Mouse (Mus musculus): ENCODE results near the gene F11r. TPM values are rescaled to one million over a fixed set of nuclear protein-coding genes. Genes with fewer than 3 reads are reported as not detected.
A peak's percentile ranks its signal among the peaks of the same experiment; 100 is the strongest.

Gene F11r
- polyA plus RNA-seq, 1 experiment from 2014 or later, result 26.7 TPM

DNA sequence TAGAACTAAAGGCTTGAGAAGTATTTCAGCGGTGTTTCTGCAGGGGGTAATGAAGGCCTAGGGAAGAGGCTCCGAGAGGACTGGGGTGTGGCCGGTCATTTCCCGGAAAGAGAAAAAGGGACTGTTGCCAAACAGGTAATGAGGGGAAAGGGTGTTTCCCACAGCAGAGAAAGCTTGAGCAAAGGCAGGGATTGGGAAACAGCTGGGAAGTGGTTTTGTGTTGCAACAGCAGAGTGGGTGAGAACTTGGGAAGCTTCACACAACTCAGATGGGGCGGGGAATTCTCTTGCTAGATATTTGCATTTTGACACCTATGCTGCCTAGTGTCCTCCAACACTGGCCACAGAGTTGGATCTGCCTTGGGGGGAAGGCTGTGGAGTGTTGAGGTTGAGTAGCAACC, 15.6 kb downstream of the F11r start:
- no peak for ATAC-seq (ENCODE audit: insufficient number of reproducible peaks, low FRiP score, low TSS enrichment, low read depth)
- H3K36me3 ChIP-seq (ENCODE audit: control insufficient read depth, insufficient read depth, low read length), result no peaks in the 10 kb centered on the region

DNA sequence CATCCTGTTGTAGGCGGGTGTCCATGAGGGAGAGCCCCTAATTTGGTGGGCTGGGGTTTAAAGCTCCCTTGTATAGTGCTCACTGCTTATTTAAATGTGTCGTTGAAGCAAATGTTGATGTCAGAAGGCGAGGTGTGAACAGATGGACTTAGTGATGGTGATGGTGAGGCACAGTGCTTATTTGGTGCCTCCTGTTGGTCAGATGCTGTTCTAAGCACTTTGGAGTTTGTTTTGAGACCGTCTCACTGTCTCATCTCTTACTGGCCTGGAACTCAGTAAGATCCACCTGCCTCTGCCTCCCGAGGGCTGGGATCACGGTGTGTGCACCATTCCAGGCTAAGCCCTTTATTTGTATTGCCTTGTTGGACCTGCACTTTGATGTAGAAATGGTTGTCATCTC, 17.6 kb downstream of the F11r start:
- DNase-seq (ENCODE audit: low spot score) (no peak), ATAC-seq (ENCODE audit: insufficient number of reproducible peaks, low FRiP score, low TSS enrichment, low read depth) (no peak)
- WGBS, result 77% methylated on average over 6 of the region's 6 CpGs
- no peak overlapping the region for H3K4me2 ChIP-seq (ENCODE audit: low read depth, severe bottlenecking)
- no peak overlapping the region for H3K9ac ChIP-seq (ENCODE audit: low read length)
- H3K4me3 ChIP-seq (ENCODE audit: low read depth, low read length), result no peak overlapping the region
- H3K9me3 ChIP-seq (ENCODE audit: control insufficient read depth, low read length), result no peaks in the 10 kb centered on the region
- no peaks in the 10 kb centered on the region for H3K36me3 ChIP-seq (ENCODE audit: control insufficient read depth, insufficient read depth, low read length)
- no peak overlapping the region for H3K27ac ChIP-seq (replicated peaks; ENCODE audit: low read depth, low read length)
- 0 out of 2 replicates have a peak, but pooled peaks cover 3% of the 10 kb centered on the region for H3K4me1 ChIP-seq (ENCODE audit: control insufficient read depth, insufficient read depth, low read length)
- H3K27me3 ChIP-seq (ENCODE audit: control insufficient read depth, insufficient read depth, low read length), result no peaks in the 10 kb centered on the region

More for the DNA sequence above, 15.6 kb downstream of the F11r start:
- 75% methylated on average over 5 of the region's 5 CpGs for WGBS
- Histone ChIP-seq H3K9me3 (ENCODE audit: control insufficient read depth, low read length) (no peaks in the 10 kb centered on the region), H3K4me1 (ENCODE audit: control insufficient read depth, insufficient read depth, low read length) (no peaks in the 10 kb centered on the region), H3K4me2 (ENCODE audit: low read depth, severe bottlenecking) (no peak overlapping the region), H3K9ac (ENCODE audit: low read length) (no peak overlapping the region), H3K27ac (replicated peaks; ENCODE audit: low read depth, low read length) (no peak overlapping the region), H3K27me3 (ENCODE audit: control insufficient read depth, insufficient read depth, low read length) (no peaks in the 10 kb centered on the region), H3K4me3 (ENCODE audit: low read depth, low read length) (no peak overlapping the region)
- no peak for DNase-seq (ENCODE audit: low spot score)

DNA sequence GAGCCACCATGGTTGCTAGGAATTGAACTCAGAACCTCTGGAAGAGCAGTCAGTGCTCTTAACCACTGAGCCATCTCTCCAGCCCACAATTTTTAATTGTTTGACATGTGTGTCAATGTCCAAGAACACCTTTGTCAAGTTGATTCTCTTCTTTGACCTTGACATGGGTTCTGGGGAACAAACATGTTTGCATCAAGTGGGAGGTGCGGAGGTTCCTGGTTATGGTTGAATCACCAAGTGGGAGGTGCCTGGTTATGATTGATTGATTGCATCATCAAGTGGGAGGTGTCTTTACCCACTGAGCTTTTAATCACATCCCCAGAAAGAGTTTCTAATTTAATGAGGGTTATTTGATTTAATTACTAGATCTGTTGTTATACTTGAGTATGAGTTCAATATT, 20.2 kb downstream of the F11r start:
- Histone ChIP-seq H3K9me3 (ENCODE audit: control insufficient read depth, low read length) (no peaks in the 10 kb centered on the region), H3K4me1 (ENCODE audit: control insufficient read depth, insufficient read depth, low read length) (0 out of 2 replicates have a peak, but pooled peaks cover 3% of the 10 kb centered on the region), H3K27ac (replicated peaks; ENCODE audit: low read depth, low read length) (no peak overlapping the region), H3K4me2 (ENCODE audit: low read depth, severe bottlenecking) (no peak overlapping the region), H3K36me3 (ENCODE audit: control insufficient read depth, insufficient read depth, low read length) (no peaks in the 10 kb centered on the region), H3K27me3 (ENCODE audit: control insufficient read depth, insufficient read depth, low read length) (no peaks in the 10 kb centered on the region), H3K9ac (ENCODE audit: low read length) (no peak overlapping the region), H3K4me3 (ENCODE audit: low read depth, low read length) (no peak overlapping the region)
- DNase-seq (ENCODE audit: low spot score) (no peak), ATAC-seq (ENCODE audit: insufficient number of reproducible peaks, low FRiP score, low TSS enrichment, low read depth) (no peak)
- 93% methylated on average over 1 of the region's 1 CpGs for WGBS

DNA sequence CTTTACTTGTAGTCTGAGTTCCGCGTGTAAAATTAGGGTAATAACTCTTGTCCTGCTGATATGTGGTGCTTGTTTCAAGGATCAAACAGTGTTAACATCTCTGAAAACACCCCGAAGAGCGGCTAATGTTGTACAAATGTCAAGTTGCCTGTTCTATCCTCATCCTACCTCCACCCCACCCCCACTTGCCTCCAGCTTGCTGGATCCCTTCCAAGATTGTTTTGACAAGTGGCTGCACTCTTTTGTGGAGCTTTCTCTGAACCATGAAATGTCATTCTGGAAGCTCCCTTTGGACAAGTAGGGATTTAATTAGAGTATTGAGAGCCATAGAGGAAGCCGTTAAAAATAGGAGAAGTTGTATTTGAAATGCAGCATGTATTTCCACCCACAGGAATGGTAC, 22.5 kb downstream of the F11r start:
- no peak for ATAC-seq (ENCODE audit: insufficient number of reproducible peaks, low FRiP score, low TSS enrichment, low read depth)
- H3K36me3 ChIP-seq (ENCODE audit: control insufficient read depth, insufficient read depth, low read length), result no peaks in the 10 kb centered on the region
- H3K4me2 ChIP-seq (ENCODE audit: low read depth, severe bottlenecking), result no peak overlapping the region
- no peaks in the 10 kb centered on the region for H3K9me3 ChIP-seq (ENCODE audit: control insufficient read depth, low read length)
- H3K4me1 ChIP-seq (ENCODE audit: control insufficient read depth, insufficient read depth, low read length), result 0 out of 2 replicates have a peak, but pooled peaks cover 3% of the 10 kb centered on the region
- DNase-seq (ENCODE audit: low spot score), result no peak
- no peak overlapping the region for H3K9ac ChIP-seq (ENCODE audit: low read length)
- 37% methylated on average over 5 of the region's 5 CpGs for WGBS
- H3K27me3 ChIP-seq (ENCODE audit: control insufficient read depth, insufficient read depth, low read length), result no peaks in the 10 kb centered on the region
- H3K27ac ChIP-seq (replicated peaks; ENCODE audit: low read depth, low read length), result no peak overlapping the region
- no peak overlapping the region for H3K4me3 ChIP-seq (ENCODE audit: low read depth, low read length)

DNA sequence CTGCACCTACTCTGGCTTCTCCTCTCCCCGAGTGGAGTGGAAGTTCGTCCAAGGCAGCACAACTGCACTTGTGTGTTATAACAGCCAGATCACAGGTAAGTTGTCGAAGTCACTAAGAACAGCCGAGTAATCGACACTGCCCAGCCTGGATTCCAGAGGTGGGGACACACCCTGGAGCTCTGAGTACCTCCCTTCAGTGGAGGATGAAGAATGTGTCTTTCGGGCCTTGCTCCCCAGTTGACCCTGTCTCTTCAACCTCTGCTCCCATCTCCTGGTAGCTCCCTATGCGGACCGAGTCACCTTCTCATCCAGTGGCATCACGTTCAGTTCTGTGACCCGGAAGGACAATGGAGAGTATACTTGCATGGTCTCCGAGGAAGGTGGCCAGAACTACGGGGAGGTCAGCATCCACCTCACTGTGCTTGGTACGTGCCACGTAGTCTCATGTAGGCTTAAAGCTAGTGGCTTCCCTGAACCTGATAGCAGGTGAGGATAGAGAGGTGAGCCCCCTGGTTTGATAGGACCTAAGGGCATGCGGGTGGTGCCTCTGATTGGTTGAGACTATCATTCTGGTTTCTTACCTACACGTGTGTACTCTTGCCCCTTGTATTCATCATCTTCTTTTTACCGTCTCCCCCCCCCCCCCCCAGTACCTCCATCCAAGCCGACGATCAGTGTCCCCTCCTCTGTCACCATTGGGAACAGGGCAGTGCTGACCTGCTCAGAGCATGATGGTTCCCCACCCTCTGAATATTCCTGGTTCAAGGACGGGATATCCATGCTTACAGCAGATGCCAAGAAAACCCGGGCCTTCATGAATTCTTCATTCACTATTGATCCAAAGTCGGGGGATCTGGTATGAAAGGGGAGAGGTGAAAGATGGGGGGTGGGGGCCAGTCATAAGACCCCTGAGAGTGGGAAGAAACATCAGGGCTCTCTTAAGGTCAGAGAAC, 23.5 kb downstream of the F11r start:
- no peak overlapping the region for H3K4me2 ChIP-seq (ENCODE audit: low read depth, severe bottlenecking)
- 95% methylated on average over 22 of the region's 22 CpGs for WGBS
- H3K27me3 ChIP-seq (ENCODE audit: control insufficient read depth, insufficient read depth, low read length), result no peaks in the 10 kb centered on the region
- H3K27ac ChIP-seq (replicated peaks; ENCODE audit: low read depth, low read length), result no peak overlapping the region
- H3K4me3 ChIP-seq (ENCODE audit: low read depth, low read length), result no peak overlapping the region
- no peaks in the 10 kb centered on the region for H3K36me3 ChIP-seq (ENCODE audit: control insufficient read depth, insufficient read depth, low read length)
- H3K4me1 ChIP-seq (ENCODE audit: control insufficient read depth, insufficient read depth, low read length), result 0 out of 2 replicates have a peak, but pooled peaks cover 3% of the 10 kb centered on the region
- H3K9me3 ChIP-seq (ENCODE audit: control insufficient read depth, low read length), result no peaks in the 10 kb centered on the region
- H3K9ac ChIP-seq (ENCODE audit: low read length), result no peak overlapping the region
- no peak for DNase-seq (ENCODE audit: low spot score)
- 0 out of 2 replicates have a peak, but pooled peaks have one; percentile 20 for ATAC-seq (ENCODE audit: insufficient number of reproducible peaks, low FRiP score, low TSS enrichment, low read depth)

GRCm38 (mm10) chr1:171463133-171463532, 25.8 kb downstream of the F11r start:
- DNase-seq (ENCODE audit: low spot score), result no peak
- Histone ChIP-seq H3K9me3 (ENCODE audit: control insufficient read depth, low read length) (no peaks in the 10 kb centered on the region), H3K4me1 (ENCODE audit: control insufficient read depth, insufficient read depth, low read length) (0 out of 2 replicates have a peak, but pooled peaks cover 3% of the 10 kb centered on the region), H3K36me3 (ENCODE audit: control insufficient read depth, insufficient read depth, low read length) (no peaks in the 10 kb centered on the region), H3K4me3 (ENCODE audit: low read depth, low read length) (no peak overlapping the region), H3K27me3 (ENCODE audit: control insufficient read depth, insufficient read depth, low read length) (no peaks in the 10 kb centered on the region), H3K9ac (ENCODE audit: low read length) (no peak overlapping the region), H3K27ac (replicated peaks; ENCODE audit: low read depth, low read length) (no peak overlapping the region), H3K4me2 (ENCODE audit: low read depth, severe bottlenecking) (no peak overlapping the region)
- no peak for ATAC-seq (ENCODE audit: insufficient number of reproducible peaks, low FRiP score, low TSS enrichment, low read depth)
- WGBS, result 86% methylated on average over 3 of the region's 3 CpGs

DNA sequence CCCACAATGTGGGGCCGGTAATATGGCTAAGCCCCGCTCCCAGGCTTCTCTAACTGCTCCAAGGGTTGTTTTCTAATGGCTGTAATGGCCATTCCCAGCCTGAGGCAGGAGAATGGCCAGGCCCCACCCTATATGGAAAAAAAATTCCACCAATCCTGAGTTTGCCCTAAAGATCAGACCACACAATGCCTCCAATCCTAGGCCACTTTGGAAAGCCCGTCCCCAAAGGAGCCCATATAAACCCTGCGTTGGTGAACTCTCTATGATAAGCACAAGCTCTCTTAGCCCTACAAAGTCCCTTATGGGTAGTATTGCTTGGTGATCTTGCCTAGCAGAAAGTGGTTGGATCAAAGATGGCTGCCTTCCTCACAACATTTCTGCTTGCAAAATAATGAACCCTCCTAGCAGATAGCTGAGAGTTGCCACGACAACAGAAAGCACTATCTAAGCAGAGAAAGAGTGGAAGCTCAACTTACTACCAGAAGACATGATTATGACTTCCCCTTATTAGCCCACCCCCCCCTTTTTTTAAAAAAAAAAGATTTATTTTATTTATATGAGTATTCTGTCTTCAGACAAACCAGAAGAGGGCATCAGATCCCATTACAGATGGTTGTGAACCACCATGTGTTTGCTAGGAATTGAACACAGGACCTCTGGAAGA, 28.5 kb downstream of the F11r start:
- Histone ChIP-seq H3K9ac (ENCODE audit: low read length) (no peak overlapping the region), H3K4me1 (ENCODE audit: control insufficient read depth, insufficient read depth, low read length) (no peaks in the 10 kb centered on the region), H3K9me3 (ENCODE audit: control insufficient read depth, low read length) (no peaks in the 10 kb centered on the region), H3K4me3 (ENCODE audit: low read depth, low read length) (no peak overlapping the region), H3K27ac (replicated peaks; ENCODE audit: low read depth, low read length) (no peak overlapping the region), H3K4me2 (ENCODE audit: low read depth, severe bottlenecking) (no peak overlapping the region), H3K36me3 (ENCODE audit: control insufficient read depth, insufficient read depth, low read length) (no peaks in the 10 kb centered on the region), H3K27me3 (ENCODE audit: control insufficient read depth, insufficient read depth, low read length) (no peaks in the 10 kb centered on the region)
- DNase-seq (ENCODE audit: low spot score) (no peak), ATAC-seq (ENCODE audit: insufficient number of reproducible peaks, low FRiP score, low TSS enrichment, low read depth) (no peak)
- 87% methylated on average over 5 of the region's 5 CpGs for WGBS

DNA sequence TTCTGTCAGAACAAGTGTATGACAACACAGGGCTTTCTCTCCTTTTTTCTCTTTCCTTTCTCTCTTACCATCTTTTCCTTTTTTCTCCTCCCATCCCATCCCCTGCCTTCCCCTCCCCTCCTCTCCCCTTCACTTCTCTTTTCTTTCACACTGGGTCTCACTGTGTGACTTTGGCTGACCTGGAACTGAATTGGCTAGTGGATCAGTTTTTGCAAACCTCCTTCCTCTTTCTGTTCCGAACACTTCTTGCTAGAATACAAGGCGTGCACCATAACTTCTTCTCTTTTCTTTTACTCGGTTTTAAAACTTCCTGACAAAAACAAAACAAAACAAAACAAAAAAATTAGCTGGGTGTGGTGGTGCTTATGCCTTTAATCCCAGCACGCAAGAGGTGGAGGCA, 29.2 kb downstream of the F11r start:
- H3K9ac ChIP-seq (ENCODE audit: low read length), result no peak overlapping the region
- no peak overlapping the region for H3K4me3 ChIP-seq (ENCODE audit: low read depth, low read length)
- no peaks in the 10 kb centered on the region for H3K9me3 ChIP-seq (ENCODE audit: control insufficient read depth, low read length)
- no peak overlapping the region for H3K4me2 ChIP-seq (ENCODE audit: low read depth, severe bottlenecking)
- no peaks in the 10 kb centered on the region for H3K4me1 ChIP-seq (ENCODE audit: control insufficient read depth, insufficient read depth, low read length)
- 85% methylated on average over 4 of the region's 4 CpGs for WGBS
- DNase-seq (ENCODE audit: low spot score) (no peak), ATAC-seq (ENCODE audit: insufficient number of reproducible peaks, low FRiP score, low TSS enrichment, low read depth) (no peak)
- H3K36me3 ChIP-seq (ENCODE audit: control insufficient read depth, insufficient read depth, low read length), result no peaks in the 10 kb centered on the region
- no peak overlapping the region for H3K27ac ChIP-seq (replicated peaks; ENCODE audit: low read depth, low read length)
- H3K27me3 ChIP-seq (ENCODE audit: control insufficient read depth, insufficient read depth, low read length), result no peaks in the 10 kb centered on the region
